Mouse (Mus musculus) lung, postnatal 10 days (tissue): ENCODE data around the gene Gm9733.
"Not testable (repeated sequence)": the region's sequence is repeated elsewhere in the genome, so short reads cannot be mapped to it uniquely, and the experiment has no call there.

Source experiments
- DNase-seq: peaks from one replicate; pipeline ENCODE4 v3.0.0; 2021

Gm9733 gene

DNA sequence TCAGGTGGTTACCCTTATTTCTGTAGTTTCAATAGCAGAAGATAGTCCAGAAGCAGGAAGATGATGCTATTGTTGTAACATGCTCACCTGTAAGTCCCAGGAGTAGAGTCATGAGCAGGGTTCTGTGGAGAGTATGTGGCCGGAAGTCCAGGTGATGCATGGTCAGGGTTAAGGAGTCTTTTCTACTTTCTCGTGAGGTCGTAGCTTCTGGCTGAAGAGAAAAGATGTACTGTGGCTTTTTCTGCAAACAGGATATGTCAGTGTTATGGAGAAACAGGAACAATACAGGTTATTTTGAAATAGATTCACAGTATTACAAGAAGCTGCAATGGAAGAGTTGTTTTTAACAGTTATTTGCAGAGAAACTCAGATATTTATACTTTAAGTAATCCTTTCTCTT is at the start of gene Gm9733:
Gene Gm9733, minus strand, starts transcription at position 240 of the 400 bp plus-strand sequence.
- DNase-seq, result no peak

- not testable (repeated sequence) for DNase-seq
Measured at GRCm38 (mm10) chr3:15355690-15356089, 23.6 kb upstream of the Gm9733 start.

DNA sequence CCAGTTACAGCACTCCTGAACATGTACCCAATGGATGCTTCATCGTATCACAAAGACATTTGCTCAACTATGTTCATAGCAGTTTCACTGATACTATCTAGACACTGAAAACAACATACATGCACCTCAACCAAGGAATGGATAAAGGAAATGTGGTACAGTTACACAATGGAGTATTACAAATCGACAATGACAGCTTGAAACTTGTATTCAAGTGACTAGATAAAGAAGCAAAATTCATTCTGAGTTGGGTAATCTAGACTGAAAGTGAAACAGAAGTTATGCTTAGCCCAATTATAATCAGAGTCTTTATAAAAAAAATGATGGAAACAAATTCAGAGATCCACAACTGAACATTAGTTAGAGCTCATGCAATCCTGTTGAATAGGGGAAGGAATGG is 18.2 kb upstream of the Gm9733 start:
- DNase-seq, result not testable (repeated sequence)

DNA sequence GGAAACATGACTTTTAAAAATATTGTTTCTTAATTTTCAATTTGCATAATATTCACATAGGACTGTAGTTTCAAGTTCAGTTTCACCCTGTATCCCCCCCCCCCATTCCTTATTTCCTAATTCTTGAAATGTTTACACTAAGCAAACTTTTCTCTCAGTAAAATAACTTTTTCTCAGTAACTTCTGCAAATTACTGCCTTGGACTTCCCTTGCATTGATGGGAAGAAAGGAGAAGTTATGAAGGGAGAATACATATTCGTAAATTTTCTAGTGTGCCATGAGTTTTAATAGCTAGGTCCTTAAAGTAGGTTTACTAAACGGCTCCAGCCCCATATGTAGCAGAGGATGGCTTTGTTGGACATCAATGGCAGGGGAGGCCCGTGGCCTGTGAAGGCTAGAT is 13.5 kb upstream of the Gm9733 start:
- DNase-seq, result not testable (repeated sequence)

DNA sequence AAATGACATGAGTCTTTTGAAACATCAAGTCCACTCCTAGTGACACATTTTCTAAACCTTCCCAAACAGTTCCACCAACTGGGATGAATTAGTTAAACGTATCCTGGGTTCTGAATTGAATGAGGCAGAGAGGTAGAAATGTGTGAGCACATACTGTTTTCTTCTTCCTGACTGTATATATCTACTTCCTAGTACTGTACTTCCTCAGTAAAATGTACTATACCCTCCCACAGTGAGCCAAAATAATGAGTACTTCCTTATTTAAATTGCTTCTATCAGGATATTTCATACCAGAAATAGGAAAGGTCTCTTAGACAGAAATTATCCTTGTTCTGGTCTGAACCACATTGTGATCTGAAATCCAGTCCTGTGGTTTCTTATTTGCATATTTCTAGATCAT is 8.2 kb upstream of the Gm9733 start:
- no peak for DNase-seq

GRCm38 (mm10) chr3:15334182-15334581 is 2.1 kb upstream of the Gm9733 start:
- no peak for DNase-seq

GRCm38 (mm10) chr3:15331545-15331944 is 557 bp downstream of the Gm9733 start:
- no peak for DNase-seq

- no peak for DNase-seq
Measured at GRCm38 (mm10) chr3:15329549-15329948, 2.6 kb downstream of the Gm9733 start.

GRCm38 (mm10) chr3:15284424-15285328 is 47.4 kb downstream of the Gm9733 start:
- DNase-seq, result no peak

DNA sequence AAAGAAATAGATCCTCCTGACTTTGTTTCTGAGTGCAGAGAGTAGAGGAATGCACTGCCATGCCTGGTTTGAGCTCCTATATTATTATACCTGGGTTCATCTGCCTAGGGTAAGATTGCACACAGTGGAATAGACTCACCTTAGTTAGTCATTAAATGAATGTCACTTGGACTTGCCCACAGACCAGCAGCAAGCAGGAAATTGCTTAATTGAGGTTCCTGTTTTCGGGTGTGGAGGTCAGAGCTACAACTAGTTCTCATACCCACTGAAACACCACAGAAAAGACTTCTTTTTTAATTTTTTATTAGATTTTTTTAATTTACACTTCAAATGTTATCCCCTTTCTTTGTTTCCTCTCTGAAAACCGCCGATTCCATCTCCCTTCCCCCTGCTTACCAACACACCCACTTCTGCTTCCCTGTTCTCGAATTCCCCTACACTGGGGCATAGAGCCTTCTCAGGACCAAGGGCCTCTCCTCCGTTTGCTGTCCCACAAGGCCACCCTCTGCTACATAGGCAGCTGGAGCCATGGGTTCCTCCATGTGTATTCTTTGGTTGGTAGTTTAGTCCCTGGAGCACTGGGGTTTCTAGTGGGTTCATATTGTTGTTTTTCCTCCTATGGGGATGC is 56.1 kb downstream of the Gm9733 start:
- no peak for DNase-seq

DNA sequence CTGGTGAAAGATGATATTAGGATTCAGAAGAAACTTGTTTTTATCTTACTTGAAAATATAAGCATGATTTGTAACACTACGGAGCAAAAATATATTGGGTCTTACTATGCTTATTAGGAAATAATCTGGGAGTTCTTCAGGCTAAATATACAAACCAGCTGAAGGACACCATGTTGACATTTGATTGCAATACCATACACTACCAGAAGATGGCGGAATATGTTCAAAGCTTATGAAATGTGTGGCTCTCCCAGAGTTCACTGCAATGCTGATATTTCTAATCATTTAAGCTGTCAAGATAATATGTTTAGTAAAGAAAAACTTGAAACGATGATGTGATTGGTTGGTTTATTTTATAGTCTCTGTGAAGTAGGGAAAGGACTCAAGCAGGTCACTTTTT is 67.7 kb downstream of the Gm9733 start:
- peak; percentile 32 for DNase-seq

GRCm38 (mm10) chr3:15255726-15256125 is 76.4 kb downstream of the Gm9733 start:
- DNase-seq, result no peak
